Mouse (Mus musculus) midbrain, embryonic 15.5 days (tissue): ENCODE measurements at regions not wholly inside any gene's neighbourhood (a gene's known extent, or its start where the extent isn't known, plus 50 kb on each side); places are given as distances from the start of the nearest gene placed in this dataset.

ENCODE experiments used
- ATAC-seq: fragments of 200-750 bp; cut with Nextera tagmentation; replicated peaks from 2 replicates; pipeline ENCODE4 v1.8.0; 2017; ENCODE audit warnings: moderate TSS enrichment
- H3K27ac ChIP-seq: fragments of 300-500 bp; sonication (generic); 2 replicates; pipeline ENCODE4 v1.5.1; 2015; ENCODE audit warnings: mild to moderate bottlenecking, inconsistent platforms
- H3K27me3 ChIP-seq: fragments of 300-500 bp; sonication (generic); replicated peaks from 2 replicates; pipeline ENCODE4 v1.6.1; 2015; ENCODE audit warnings: inconsistent platforms
- H3K36me3 ChIP-seq: fragments of 300-500 bp; sonication (generic); replicated peaks from 2 replicates; pipeline ENCODE4 v1.6.1; 2015; ENCODE audit warnings: inconsistent platforms
- H3K4me1 ChIP-seq: fragments of 300-500 bp; sonication (generic); 2 replicates; pipeline ENCODE4 v1.6.1; 2015; ENCODE audit warnings: inconsistent platforms
- H3K4me2 ChIP-seq: fragments of 300-500 bp; sonication (generic); 2 replicates; pipeline ENCODE4 v1.6.1; 2015; ENCODE audit warnings: inconsistent platforms, mild to moderate bottlenecking, moderate library complexity
- H3K4me3 ChIP-seq: fragments of 300-500 bp; sonication (generic); 2 replicates; pipeline ENCODE4 v1.5.1; 2015; ENCODE audit warnings: mild to moderate bottlenecking, inconsistent platforms
- H3K9ac ChIP-seq: fragments of 300-500 bp; sonication (generic); 2 replicates; pipeline ENCODE4 v1.6.1; 2015; ENCODE audit warnings: mild to moderate bottlenecking, inconsistent platforms
- H3K9me3 ChIP-seq: fragments of 300-500 bp; sonication (generic); 2 replicates; pipeline ENCODE4 v1.6.1; 2016; ENCODE audit warnings: inconsistent platforms
- WGBS: fragments of 180-500 bp; shearing (Covaris S2); methylation state at CpG from one replicate; pipeline ENCODE4 v1.1.7; 2015; ENCODE audit warnings: mixed read lengths; 5-methylcytosine and 5-hydroxymethylcytosine counted together

- H3K9me3 ChIP-seq = no peaks in the 10 kb centered on the region
- 88% methylated on average over 2 of the region's 2 CpGs for WGBS
- H3K27ac ChIP-seq = no peak overlapping the region
- H3K27me3 ChIP-seq = peaks cover 4% of the 10 kb centered on the region; the same call in 1 of the 2 replicates
- no peak overlapping the region for H3K4me3 ChIP-seq
- H3K4me1 ChIP-seq = no peaks in the 10 kb centered on the region
- H3K9ac ChIP-seq = no peak overlapping the region
- H3K36me3 ChIP-seq = no peaks in the 10 kb centered on the region
- no peak for ATAC-seq
- H3K4me2 ChIP-seq = no peak overlapping the region
These were observed 177.6 kb downstream of the Tmsb4x start for GRCm38 (mm10) chrX:167031543-167031942.

DNA sequence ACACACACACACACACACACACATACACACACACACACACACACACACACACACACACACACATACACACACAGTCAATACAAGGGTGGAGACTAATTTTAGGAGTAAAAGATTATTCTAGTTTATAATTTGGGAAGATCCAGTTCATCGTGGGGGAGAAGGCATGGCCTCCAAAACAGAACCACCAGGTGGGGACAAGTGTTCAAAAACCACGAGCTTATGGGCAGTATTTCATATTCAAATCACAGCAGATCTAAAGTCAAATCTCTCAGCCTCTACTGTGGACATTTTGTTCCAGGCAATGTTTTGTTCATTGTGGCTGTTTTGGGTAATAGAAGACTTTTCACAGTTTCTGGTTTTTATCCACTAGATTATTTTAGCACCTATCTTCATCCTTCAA lies 193.5 kb downstream of the Tmsb4x start:
- 73% methylated on average over 2 of the region's 2 CpGs for WGBS
- H3K27me3 ChIP-seq = peaks cover 16% of the 10 kb centered on the region
- no peak for ATAC-seq

GRCm38 (mm10) chrX:167014322-167014721 lies 194.8 kb downstream of the Tmsb4x start:
- H3K4me3 ChIP-seq = no peak overlapping the region
- no peak overlapping the region for H3K4me2 ChIP-seq
- H3K4me1 ChIP-seq = no peaks in the 10 kb centered on the region
- H3K9me3 ChIP-seq = no peaks in the 10 kb centered on the region
- 64% methylated on average over 2 of the region's 2 CpGs for WGBS
- peaks cover 12% of the 10 kb centered on the region for H3K27me3 ChIP-seq
- ATAC-seq = no peak
- no peak overlapping the region for H3K27ac ChIP-seq
- H3K36me3 ChIP-seq = no peaks in the 10 kb centered on the region
- H3K9ac ChIP-seq = no peak overlapping the region

More for the DNA sequence above, 193.5 kb downstream of the Tmsb4x start:
- Histone ChIP-seq H3K9me3 (no peaks in the 10 kb centered on the region), H3K9ac (no peak overlapping the region), H3K4me3 (no peak overlapping the region), H3K4me1 (no peaks in the 10 kb centered on the region), H3K27ac (no peak overlapping the region), H3K4me2 (no peak overlapping the region), H3K36me3 (no peaks in the 10 kb centered on the region)

- no peak for ATAC-seq
- Histone ChIP-seq H3K4me3 (no peak overlapping the region), H3K4me1 (no peaks in the 10 kb centered on the region), H3K36me3 (no peaks in the 10 kb centered on the region), H3K4me2 (no peak overlapping the region), H3K27me3 (peaks cover 12% of the 10 kb centered on the region), H3K27ac (no peak overlapping the region), H3K9me3 (no peaks in the 10 kb centered on the region), H3K9ac (no peak overlapping the region)
- 89% methylated on average over 4 of the region's 4 CpGs for WGBS
These were observed 196.2 kb downstream of the Tmsb4x start for GRCm38 (mm10) chrX:167012891-167013290.

DNA sequence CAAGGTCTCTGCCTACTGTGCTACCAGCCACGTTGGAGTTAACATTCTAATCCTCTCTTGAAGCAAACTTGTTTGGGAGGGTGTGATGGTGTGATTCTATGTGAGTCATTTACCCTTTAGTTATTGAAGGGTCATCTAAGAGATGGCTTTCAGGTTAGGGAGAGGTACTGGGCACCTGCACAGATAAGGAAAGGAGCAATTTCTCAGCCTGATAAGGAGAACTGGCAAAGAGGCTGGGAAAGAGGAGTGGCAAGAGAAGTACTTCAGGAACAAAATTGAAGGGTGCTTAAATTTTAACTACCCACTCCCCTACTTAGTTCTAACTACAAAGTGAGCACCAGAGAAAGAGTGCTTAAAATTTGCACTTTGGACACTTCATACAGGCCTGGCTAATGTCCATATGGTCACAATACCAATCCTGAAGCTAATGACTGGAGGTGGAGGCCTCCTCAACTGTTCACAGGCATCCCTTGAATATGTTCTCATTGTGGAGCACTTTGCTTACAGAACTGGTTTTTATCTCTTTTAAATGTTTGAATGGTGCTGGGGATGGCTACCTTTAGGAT lies 197.1 kb downstream of the Tmsb4x start:
- 61% methylated on average over 1 of the region's 1 CpGs for WGBS
- peaks cover 12% of the 10 kb centered on the region for H3K27me3 ChIP-seq
- no peak overlapping the region for H3K9ac ChIP-seq
- no peaks in the 10 kb centered on the region for H3K9me3 ChIP-seq
- no peak for ATAC-seq
- H3K4me2 ChIP-seq = no peak overlapping the region
- H3K27ac ChIP-seq = no peak overlapping the region
- no peak overlapping the region for H3K4me3 ChIP-seq
- no peaks in the 10 kb centered on the region for H3K4me1 ChIP-seq
- no peaks in the 10 kb centered on the region for H3K36me3 ChIP-seq

- Histone ChIP-seq H3K4me2 (no peak overlapping the region), H3K36me3 (no peaks in the 10 kb centered on the region), H3K4me1 (no peaks in the 10 kb centered on the region), H3K9ac (no peak overlapping the region), H3K27me3 (peaks cover 14% of the 10 kb centered on the region), H3K27ac (no peak overlapping the region), H3K4me3 (no peak overlapping the region), H3K9me3 (no peaks in the 10 kb centered on the region)
- 86% methylated on average over 4 of the region's 4 CpGs for WGBS
- ATAC-seq = no peak
These were observed 213.3 kb downstream of the Tmsb4x start for GRCm38 (mm10) chrX:166995855-166996254.

DNA sequence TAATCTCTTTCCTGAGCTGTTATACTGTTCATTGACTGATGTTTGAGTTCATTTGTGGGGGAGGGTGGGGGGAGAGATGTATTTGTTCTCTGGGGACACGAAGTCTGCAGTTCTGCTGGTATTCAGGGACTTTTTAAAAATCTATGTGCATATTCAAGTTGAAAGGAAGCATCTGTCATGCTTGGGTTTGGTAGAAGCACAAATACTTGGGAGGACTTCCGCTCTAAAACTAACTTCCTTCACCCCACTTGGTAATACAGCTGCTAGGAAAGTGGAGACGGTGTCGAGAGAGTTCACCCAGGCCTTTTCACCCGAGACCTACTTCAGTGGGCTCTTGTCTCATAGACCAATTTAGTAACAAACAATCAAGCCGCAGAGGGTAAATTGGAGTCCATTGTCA lies 228.1 kb downstream of the Tmsb4x start:
- Histone ChIP-seq H3K4me3 (no peak overlapping the region), H3K4me1 (no peaks in the 10 kb centered on the region), H3K27ac (no peak overlapping the region), H3K4me2 (no peak overlapping the region), H3K9me3 (no peaks in the 10 kb centered on the region), H3K36me3 (no peaks in the 10 kb centered on the region), H3K27me3 (no peaks in the 10 kb centered on the region; the same call in none of the 2 replicates), H3K9ac (no peak overlapping the region)
- WGBS = 82% methylated on average over 6 of the region's 6 CpGs
- ATAC-seq = no peak

DNA sequence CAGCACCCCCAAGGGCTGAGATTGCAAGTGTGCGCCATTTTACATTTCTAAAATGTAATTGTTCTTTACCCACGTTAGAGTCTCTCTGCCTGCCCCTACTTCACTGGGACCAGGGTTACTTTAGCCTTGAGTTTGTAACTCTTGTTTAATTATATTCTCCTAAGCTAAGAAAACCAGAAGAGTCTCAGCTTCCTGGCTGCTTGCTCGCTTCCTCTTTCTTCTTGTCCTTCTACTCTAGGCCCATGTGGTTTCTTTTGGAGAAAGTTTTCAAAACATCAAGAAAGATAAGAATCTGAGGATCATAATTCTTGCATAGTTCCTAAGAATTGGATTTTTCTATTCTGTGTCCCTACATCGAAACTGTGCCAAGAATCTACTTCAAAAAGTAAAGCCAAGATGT lies 228.6 kb downstream of the Tmsb4x start:
- Histone ChIP-seq H3K36me3 (no peaks in the 10 kb centered on the region), H3K4me1 (no peaks in the 10 kb centered on the region), H3K4me2 (no peak overlapping the region), H3K9ac (no peak overlapping the region), H3K9me3 (no peaks in the 10 kb centered on the region), H3K4me3 (no peak overlapping the region), H3K27me3 (no peaks in the 10 kb centered on the region; the same call in none of the 2 replicates), H3K27ac (no peak overlapping the region)
- ATAC-seq = no peak
- 86% methylated on average over 4 of the region's 4 CpGs for WGBS

DNA sequence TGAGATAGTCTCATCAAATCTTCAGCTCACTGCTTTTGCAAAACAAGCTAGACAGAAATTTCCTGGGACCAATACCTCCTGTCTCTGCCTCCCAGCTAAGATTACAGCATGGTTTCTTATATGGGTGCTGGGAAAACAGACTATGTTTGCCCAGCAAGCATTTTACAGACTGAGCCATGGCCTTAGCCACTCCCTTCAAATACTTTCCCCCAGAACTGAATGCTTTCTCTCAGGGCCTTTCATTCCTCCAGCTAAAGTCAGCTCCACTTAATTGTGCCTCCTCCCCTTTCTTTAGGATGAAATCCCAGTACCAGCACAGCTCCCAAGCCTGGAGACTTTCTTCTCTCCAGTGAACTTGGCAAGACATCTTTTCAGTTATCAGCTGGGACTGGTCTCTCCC lies 232.1 kb downstream of the Tmsb4x start:
- no peak overlapping the region for H3K27ac ChIP-seq
- no peak for ATAC-seq
- H3K9me3 ChIP-seq = no peaks in the 10 kb centered on the region
- no peaks in the 10 kb centered on the region for H3K36me3 ChIP-seq
- no peak overlapping the region for H3K9ac ChIP-seq
- H3K4me1 ChIP-seq = no peaks in the 10 kb centered on the region
- H3K4me3 ChIP-seq = no peak overlapping the region
- H3K4me2 ChIP-seq = no peak overlapping the region
- H3K27me3 ChIP-seq = peaks cover 3% of the 10 kb centered on the region; the same call in 1 of the 2 replicates

DNA sequence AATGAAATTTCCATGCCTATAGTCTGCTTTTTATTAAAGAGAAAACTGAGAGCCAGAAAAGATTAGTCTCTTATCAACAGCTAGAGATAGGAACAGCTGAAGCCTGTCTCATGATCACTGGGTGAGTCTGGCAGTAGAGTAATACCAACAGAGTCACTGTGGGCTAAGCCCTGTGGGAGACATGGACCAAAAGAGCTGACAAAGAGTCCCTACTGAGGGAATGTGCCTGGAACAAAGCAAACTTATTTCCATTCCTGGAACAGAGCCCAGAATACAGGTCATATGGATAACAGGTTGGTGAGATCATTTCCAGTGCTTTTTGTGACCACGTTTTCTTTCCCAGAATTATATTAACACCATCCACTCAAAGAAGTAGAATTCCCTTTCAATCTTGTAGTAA lies 237.4 kb downstream of the Tmsb4x start:
- no peaks in the 10 kb centered on the region for H3K4me1 ChIP-seq
- H3K9me3 ChIP-seq = no peaks in the 10 kb centered on the region
- H3K4me2 ChIP-seq = no peak overlapping the region
- peak; percentile 60; the same call in 1 of the 2 replicates for ATAC-seq
- WGBS = 9% methylated on average over 1 of the region's 1 CpGs
- H3K9ac ChIP-seq = no peak overlapping the region
- H3K4me3 ChIP-seq = no peak overlapping the region
- H3K36me3 ChIP-seq = no peaks in the 10 kb centered on the region
- peaks cover 3% of the 10 kb centered on the region; the same call in 1 of the 2 replicates for H3K27me3 ChIP-seq
- H3K27ac ChIP-seq = no peak overlapping the region

DNA sequence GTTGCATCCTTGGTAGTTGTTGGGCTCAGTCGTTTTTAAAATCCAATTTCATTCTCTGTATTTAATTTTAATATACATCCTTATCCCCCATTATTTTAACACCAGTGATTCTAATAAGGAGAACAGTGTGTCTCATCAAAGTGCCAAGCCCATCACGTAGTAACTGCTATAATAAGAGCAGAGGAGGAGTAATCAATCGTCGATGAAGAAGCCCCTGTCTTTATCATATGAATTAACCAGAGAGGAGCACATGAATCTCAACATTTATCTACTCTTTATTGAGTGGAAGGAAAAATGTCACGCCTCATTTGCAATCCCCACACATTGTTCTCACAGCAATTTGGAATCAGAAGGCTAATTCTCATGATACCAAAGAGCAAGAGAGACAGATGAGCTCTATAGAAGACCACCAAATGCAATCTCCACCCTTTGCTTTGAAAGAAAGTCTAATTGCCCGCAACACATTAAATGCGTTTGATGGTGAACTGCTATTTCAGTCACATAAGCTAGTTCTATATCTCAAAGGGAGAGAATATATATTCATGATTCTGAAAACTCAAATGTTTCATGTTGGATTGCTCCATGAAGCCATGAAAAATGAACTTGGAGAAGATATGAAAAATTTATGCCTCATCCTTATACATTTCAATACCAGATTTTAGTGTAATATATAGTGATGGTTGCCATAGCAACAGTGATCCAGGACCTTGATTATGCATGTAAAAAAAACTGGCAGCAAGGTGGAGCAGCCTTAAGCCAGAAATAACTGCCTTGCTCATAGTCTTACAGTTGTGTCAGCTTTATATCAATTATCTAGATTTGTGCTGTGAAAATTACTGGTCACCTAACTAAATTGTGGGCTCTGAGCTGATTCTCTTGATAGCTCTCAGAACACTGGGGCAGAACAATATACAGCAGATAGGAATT lies 244.2 kb downstream of the Tmsb4x start:
- Histone ChIP-seq H3K4me3 (no peak overlapping the region), H3K9ac (no peak overlapping the region), H3K4me1 (no peaks in the 10 kb centered on the region), H3K36me3 (no peaks in the 10 kb centered on the region), H3K27me3 (no peaks in the 10 kb centered on the region; the same call in 1 of the 2 replicates), H3K4me2 (no peak overlapping the region), H3K9me3 (no peaks in the 10 kb centered on the region), H3K27ac (peak overlapping the region; percentile 10; the same call in 1 of the 2 replicates)
- peak; percentile 76 for ATAC-seq
- 55% methylated on average over 7 of the region's 7 CpGs for WGBS

- no peak overlapping the region for H3K4me3 ChIP-seq
- no peaks in the 10 kb centered on the region for H3K9me3 ChIP-seq
- no peaks in the 10 kb centered on the region; the same call in 1 of the 2 replicates for H3K27me3 ChIP-seq
- no peaks in the 10 kb centered on the region for H3K36me3 ChIP-seq
- H3K9ac ChIP-seq = no peak overlapping the region
- no peak overlapping the region for H3K27ac ChIP-seq
- 48% methylated on average over 14 of the region's 14 CpGs for WGBS
- no peaks in the 10 kb centered on the region for H3K4me1 ChIP-seq
- peak overlapping the region; percentile 11; the same call in 1 of the 2 replicates for H3K4me2 ChIP-seq
- no peak for ATAC-seq
These were observed 256.5 kb downstream of the Tmsb4x start for GRCm38 (mm10) chrX:166952528-166953189.
